Mouse (Mus musculus) heart, embryonic 11.5 days (tissue): ENCODE data around the gene Adam8. TPM values are rescaled to one million over a fixed set of nuclear protein-coding genes. Genes with fewer than 3 reads are reported as not detected.

Source experiments
- ATAC-seq: fragments of 200-750 bp; cut with Nextera tagmentation; replicated peaks from 2 replicates; pipeline ENCODE4 v1.8.0; 2017; ENCODE audit warnings: moderate library complexity; ENCODE audit not compliant: insufficient number of reproducible peaks, low FRiP score, low TSS enrichment
- H3K27ac ChIP-seq: fragments of 300-500 bp; sonication (generic); 2 replicates; pipeline ENCODE4 v1.5.1; 2014; ENCODE audit warnings: mild to moderate bottlenecking, low read depth, low read length
- H3K27me3 ChIP-seq: fragments of 300-500 bp; sonication (generic); 2 replicates; pipeline ENCODE4 v1.6.1; 2014; ENCODE audit warnings: mild to moderate bottlenecking, low read length, mixed read lengths; ENCODE audit not compliant: control insufficient read depth, insufficient read depth
- H3K36me3 ChIP-seq: fragments of 300-500 bp; sonication (generic); 2 replicates; pipeline ENCODE4 v1.6.1; 2014; ENCODE audit warnings: mild to moderate bottlenecking, low read length, moderate library complexity, mixed read lengths; ENCODE audit not compliant: control insufficient read depth, insufficient read depth
- H3K4me1 ChIP-seq: fragments of 300-500 bp; sonication (generic); 2 replicates; pipeline ENCODE4 v1.6.1; 2014; ENCODE audit warnings: low read length; ENCODE audit not compliant: control insufficient read depth, insufficient read depth
- H3K4me2 ChIP-seq: fragments of 300-500 bp; sonication (generic); 2 replicates; pipeline ENCODE4 v1.6.1; 2014; ENCODE audit warnings: mild to moderate bottlenecking, moderate library complexity
- H3K4me3 ChIP-seq: fragments of 300-500 bp; sonication (generic); 2 replicates; pipeline ENCODE4 v1.5.1; 2014; ENCODE audit warnings: low read depth, low read length
- H3K9ac ChIP-seq: fragments of 300-500 bp; sonication (generic); 2 replicates; pipeline ENCODE4 v1.6.1; 2014; ENCODE audit warnings: mild to moderate bottlenecking, low read depth, low read length, moderate library complexity
- H3K9me3 ChIP-seq: fragments of 300-500 bp; sonication (generic); replicated peaks from 2 replicates; pipeline ENCODE4 v1.6.1; 2016; ENCODE audit warnings: low read length; ENCODE audit not compliant: control insufficient read depth
- WGBS: fragments of 180-500 bp; shearing (Covaris S2); extraction: QIAGEN DNeasy Blood & Tissue Kit; methylation state at CpG from one replicate; pipeline ENCODE4 v1.1.7; 2014; ENCODE audit not compliant: insufficient replicate concordance; 5-methylcytosine and 5-hydroxymethylcytosine counted together
- polyA plus RNA-seq: library from polyadenylated mRNA; unstranded; fragments of >200 nt; fragmentation: Nextera tagmentation; extraction: Ambion mirVana; gene quantifications from 2 replicates; pipeline ENCODE4 v1.2.1, GENCODE M21; 2014

Adam8 gene
- polyA plus RNA-seq, 1 experiment from 2014 or later, result 1.4 TPM

DNA sequence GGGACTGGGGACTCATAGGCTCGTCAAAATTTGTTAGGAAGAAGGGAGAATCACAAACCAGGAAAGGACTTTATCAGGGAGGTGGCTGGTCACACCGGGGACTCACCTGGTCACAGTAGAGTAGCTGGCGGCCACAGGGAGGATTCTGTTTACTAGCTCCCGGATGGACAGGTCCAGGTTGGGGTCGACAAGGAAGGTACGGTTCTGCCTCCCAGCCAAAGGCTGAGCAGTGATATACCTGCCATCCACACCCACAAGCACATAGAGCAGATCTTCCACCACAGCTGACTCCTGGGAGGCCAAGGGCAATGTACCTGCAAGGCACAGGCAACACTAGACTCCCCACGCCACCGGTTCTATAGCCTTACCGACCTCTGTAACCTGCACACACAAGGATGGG, 15.4 kb upstream of the Adam8 start:
- no peaks in the 10 kb centered on the region for H3K4me1 ChIP-seq
- H3K4me2 ChIP-seq, result no peak overlapping the region
- WGBS, result 91% methylated on average over 9 of the region's 9 CpGs
- H3K4me3 ChIP-seq, result no peak overlapping the region
- H3K9ac ChIP-seq, result no peak overlapping the region
- peaks cover 25% of the 10 kb centered on the region for H3K36me3 ChIP-seq
- ATAC-seq, result no peak
- no peaks in the 10 kb centered on the region for H3K9me3 ChIP-seq
- no peak overlapping the region for H3K27ac ChIP-seq
- no peaks in the 10 kb centered on the region for H3K27me3 ChIP-seq

DNA sequence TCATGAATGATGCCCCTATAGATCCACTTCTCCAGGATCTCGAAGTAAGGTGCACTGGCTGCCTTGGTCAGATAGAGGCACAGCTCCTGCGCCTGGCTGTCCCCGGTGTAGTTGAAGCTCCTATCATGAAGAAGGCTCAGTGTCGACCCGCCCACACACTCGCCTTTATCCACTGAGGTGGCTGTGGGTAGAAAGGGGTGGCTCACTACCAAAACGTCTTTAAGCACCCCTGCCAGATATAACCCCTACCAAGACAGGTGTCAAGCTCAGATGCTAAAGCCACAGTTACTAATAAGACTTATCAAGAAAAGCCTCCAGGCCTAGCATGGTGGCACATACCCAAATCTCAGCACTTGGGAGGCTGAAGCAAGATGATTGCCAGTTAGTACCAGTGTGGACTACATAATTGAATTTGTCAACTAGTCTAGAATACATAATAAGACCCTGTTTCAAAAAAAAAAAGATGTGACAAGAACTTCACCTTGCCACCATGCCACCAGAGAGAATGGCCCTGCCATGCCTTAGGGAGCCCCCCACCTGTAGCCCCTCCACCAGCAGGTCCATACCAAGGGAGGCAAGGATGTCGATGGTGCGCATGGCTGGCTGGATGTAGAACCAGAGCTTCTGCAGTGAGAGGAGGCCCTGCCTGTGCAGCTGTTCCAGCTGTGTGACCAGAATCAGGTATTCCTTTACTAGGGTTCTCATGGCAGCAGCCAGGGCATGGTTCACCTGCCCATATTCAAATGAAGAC, 14.7 kb upstream of the Adam8 start:
- Histone ChIP-seq H3K4me1 (no peaks in the 10 kb centered on the region), H3K9me3 (no peaks in the 10 kb centered on the region), H3K27me3 (no peaks in the 10 kb centered on the region), H3K4me2 (no peak overlapping the region), H3K27ac (no peak overlapping the region), H3K36me3 (peaks cover 25% of the 10 kb centered on the region), H3K9ac (no peak overlapping the region), H3K4me3 (no peak overlapping the region)
- WGBS, result 87% methylated on average over 9 of the region's 9 CpGs
- no peak for ATAC-seq

DNA sequence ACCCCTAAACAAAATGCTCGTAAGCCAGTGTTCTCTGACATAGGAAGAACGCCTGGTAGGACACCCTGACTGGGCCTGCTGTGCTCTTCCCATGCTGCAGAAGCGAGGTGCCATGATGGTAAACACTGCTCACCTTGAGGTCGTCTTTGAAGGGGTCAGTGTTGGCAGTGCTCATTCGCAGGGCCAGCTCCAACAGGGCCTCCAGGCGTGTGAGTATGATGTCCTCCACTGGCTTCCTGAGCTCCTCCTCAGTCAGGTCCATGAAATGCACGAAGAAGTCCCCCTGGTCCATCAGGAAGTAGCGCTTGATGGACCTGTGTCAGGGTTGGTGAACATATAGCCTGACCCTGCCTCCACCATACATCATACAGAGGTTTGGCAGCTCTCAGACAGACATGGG, 12.3 kb upstream of the Adam8 start:
- WGBS, result 84% methylated on average over 8 of the region's 8 CpGs
- Histone ChIP-seq H3K4me1 (no peaks in the 10 kb centered on the region), H3K9ac (no peak overlapping the region), H3K36me3 (peaks cover 31% of the 10 kb centered on the region), H3K9me3 (no peaks in the 10 kb centered on the region), H3K4me2 (no peak overlapping the region), H3K27me3 (no peaks in the 10 kb centered on the region), H3K27ac (no peak overlapping the region), H3K4me3 (no peak overlapping the region)
- ATAC-seq, result no peak

DNA sequence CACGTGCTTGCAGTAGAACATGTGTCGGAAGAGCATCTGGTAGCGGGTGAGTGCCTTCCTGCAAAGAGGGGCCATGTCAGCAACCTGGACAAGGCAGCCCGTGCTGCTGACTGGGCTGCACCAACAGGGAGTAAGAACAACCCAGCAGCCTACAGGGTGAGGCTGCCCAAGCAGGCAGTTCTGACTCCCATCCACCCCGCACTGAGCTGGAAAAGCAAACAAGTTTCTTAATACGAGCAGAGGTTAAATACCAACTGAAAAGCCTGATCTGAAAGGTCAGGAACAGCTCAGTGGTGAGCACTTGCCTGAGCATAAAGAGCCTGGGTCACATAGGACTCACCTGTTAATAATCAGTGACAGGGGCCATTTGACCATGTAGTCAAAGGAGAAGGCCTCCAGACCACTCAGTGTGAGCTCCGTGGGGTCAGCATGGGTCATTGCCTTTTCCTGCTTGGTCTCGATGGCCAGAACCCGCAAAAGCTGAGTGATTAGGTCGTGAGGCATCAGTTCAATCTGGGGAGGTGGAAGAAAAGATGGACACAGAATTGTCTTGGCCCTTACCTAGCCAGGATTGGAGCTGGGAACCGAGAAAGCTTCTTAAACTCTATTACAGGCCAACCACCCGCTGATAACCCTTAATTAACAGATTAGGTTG, 8.9 kb upstream of the Adam8 start:
- WGBS, result 83% methylated on average over 12 of the region's 12 CpGs
- no peaks in the 10 kb centered on the region for H3K4me1 ChIP-seq
- H3K27ac ChIP-seq, result no peak overlapping the region
- H3K9me3 ChIP-seq, result no peaks in the 10 kb centered on the region
- no peak overlapping the region for H3K4me3 ChIP-seq
- ATAC-seq, result no peak
- no peak overlapping the region for H3K4me2 ChIP-seq
- peaks cover 35% of the 10 kb centered on the region for H3K36me3 ChIP-seq
- H3K9ac ChIP-seq, result no peak overlapping the region
- no peaks in the 10 kb centered on the region for H3K27me3 ChIP-seq

DNA sequence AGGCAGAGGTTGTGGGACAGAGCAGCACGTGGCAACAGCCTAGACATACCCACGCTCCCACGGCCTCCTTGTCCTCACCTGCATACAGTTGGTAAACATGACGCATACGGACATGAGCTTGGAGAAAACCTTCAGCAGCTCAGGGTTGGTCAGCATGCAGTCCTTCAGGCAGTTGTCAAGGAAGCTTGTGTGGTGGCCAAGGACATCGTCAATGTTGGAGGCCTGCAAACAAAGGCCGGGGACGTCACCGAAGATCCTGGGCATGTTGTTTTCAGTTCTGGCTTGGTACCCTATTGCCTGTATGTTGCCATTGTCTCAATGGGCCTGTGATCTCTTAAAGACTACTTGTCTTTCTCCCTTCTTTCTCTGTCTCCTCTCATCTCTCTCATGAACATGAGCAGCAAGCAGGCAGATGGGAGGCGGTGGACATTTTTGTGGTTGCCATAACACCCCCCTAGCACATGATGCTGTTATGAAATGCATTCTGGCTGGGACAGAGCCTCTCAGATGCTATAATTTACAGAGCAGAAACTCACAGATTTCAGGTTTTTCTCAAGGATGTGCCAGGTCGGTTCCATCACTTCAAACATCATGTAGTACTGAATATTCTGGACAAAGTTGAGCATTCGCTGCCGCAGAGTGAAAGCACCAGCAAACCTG, 6.5 kb upstream of the Adam8 start:
- Histone ChIP-seq H3K27me3 (peaks cover 3% of the 10 kb centered on the region; the same call in 1 of the 2 replicates), H3K4me3 (no peak overlapping the region), H3K4me2 (no peak overlapping the region), H3K9ac (no peak overlapping the region), H3K4me1 (no peaks in the 10 kb centered on the region), H3K27ac (no peak overlapping the region), H3K9me3 (no peaks in the 10 kb centered on the region), H3K36me3 (peaks cover 33% of the 10 kb centered on the region)
- no peak for ATAC-seq
- 92% methylated on average over 13 of the region's 13 CpGs for WGBS

DNA sequence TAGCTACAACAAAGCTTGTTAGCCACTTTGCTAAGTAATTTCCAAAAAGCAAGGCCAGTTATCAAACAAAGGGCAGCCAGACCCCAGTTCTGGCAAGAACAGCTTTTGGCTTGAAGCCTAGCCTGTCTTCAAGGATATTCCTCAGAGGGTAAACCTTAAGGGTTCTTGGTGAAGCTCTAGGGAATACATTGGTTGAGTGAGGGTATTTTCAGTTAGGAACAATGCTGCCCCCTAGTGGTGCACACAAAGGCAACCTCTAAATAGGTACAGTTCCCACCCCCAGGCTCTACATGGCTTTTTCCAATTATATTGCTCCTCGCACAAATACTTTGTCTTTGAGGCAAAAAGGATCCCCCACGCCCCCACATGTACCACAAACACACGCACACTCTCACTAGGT, 2.3 kb upstream of the Adam8 start:
- peaks cover 19% of the 10 kb centered on the region for H3K36me3 ChIP-seq
- ATAC-seq, result no peak

DNA sequence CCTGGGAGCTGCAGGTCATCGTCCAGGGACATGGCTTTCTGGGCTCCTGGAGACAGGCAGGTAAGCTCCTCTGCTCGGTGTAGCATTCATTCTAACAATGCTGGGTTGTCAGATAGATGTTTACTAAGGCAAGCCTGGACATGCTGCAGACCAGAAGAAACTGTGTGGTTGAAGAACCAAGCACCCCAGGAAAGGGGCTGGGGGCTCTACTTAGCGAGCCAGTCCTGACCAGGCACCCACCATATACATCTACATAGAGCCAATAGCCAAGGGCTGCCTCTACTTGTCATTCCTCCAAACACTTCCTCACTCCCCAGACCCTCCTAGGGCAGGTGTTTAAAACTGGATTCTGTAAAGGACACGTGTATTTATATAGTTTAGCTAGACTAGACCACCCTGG, 1.8 kb upstream of the Adam8 start:
- H3K27me3 ChIP-seq, result peaks cover 19% of the 10 kb centered on the region
- WGBS, result 70% methylated on average over 4 of the region's 4 CpGs

More for the DNA sequence above, 2.3 kb upstream of the Adam8 start:
- Histone ChIP-seq H3K9me3 (no peaks in the 10 kb centered on the region), H3K9ac (no peak overlapping the region), H3K27me3 (peaks cover 18% of the 10 kb centered on the region), H3K27ac (no peak overlapping the region), H3K4me2 (no peak overlapping the region), H3K4me1 (no peaks in the 10 kb centered on the region), H3K4me3 (no peak overlapping the region)
- WGBS, result 30% methylated on average over 3 of the region's 3 CpGs

DNA sequence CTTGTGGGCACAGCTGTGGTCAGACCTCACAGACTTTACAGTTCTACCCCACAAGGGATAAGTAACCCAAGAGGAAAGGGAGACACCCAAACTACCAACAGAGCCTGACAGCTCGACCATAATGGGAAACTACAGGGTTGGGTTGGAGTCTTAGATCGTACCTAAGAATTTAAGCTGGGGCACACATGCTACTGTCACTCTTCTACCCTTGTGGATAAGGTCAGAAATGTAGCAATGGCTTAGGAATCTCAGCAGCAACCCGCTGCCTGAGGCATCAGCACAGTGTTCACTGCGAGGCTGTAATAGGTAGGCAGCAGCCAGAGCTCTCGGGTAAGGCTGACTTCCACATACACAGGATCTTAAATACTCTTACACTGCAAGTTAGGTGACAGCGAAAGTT, 1.2 kb upstream of the Adam8 start:
- no peak overlapping the region for H3K9ac ChIP-seq
- WGBS, result 87% methylated on average over 6 of the region's 6 CpGs
- no peak overlapping the region for H3K4me2 ChIP-seq
- no peaks in the 10 kb centered on the region for H3K4me1 ChIP-seq
- peaks cover 25% of the 10 kb centered on the region for H3K27me3 ChIP-seq
- H3K9me3 ChIP-seq, result no peaks in the 10 kb centered on the region
- no peak overlapping the region for H3K4me3 ChIP-seq
- peaks cover 16% of the 10 kb centered on the region for H3K36me3 ChIP-seq
- ATAC-seq, result no peak
- H3K27ac ChIP-seq, result no peak overlapping the region

More for the DNA sequence above, 1.8 kb upstream of the Adam8 start:
- no peak for ATAC-seq
- no peak overlapping the region for H3K4me3 ChIP-seq
- no peak overlapping the region for H3K9ac ChIP-seq
- H3K4me2 ChIP-seq, result no peak overlapping the region
- no peaks in the 10 kb centered on the region for H3K4me1 ChIP-seq
- no peak overlapping the region for H3K27ac ChIP-seq
- H3K36me3 ChIP-seq, result peaks cover 16% of the 10 kb centered on the region
- no peaks in the 10 kb centered on the region for H3K9me3 ChIP-seq
